Mouse (Mus musculus) activated CD4-positive, CD25-positive, alpha-beta regulatory T cell, adult 4 months (primary cell): ENCODE data around the gene Nphp1. TPM values are rescaled to one million over a fixed set of nuclear protein-coding genes. Genes with fewer than 3 reads are reported as not detected.

Experiments used
- polyA plus RNA-seq, 2 experiments: library from polyadenylated mRNA; unstranded; fragments of 100-300 nt; shearing (Covaris generic); gene quantifications; one replicate each; pipeline ENCODE4 v1.2.1; 2017

The Nphp1 gene
- polyA plus RNA-seq, 2 experiments from 2014 or later, result 0.24 TPM; not detected in 1

Other genes starting within 250 kb of the Nphp1 start
- gene Prom2, start 247.4 kb downstream of the Nphp1 start, polyA plus RNA-seq, result not detected
- gene Zfp661, start 201.8 kb downstream of the Nphp1 start, polyA plus RNA-seq, result 1 to 10 TPM; 1.5 to 2.1 TPM
- gene Mrps5, start 201.7 kb downstream of the Nphp1 start, polyA plus RNA-seq, result 10 to 100 TPM; 94.3 to 98.2 TPM
- gene Mal, start 132.2 kb downstream of the Nphp1 start, polyA plus RNA-seq, result not detected
- not detected for gene Mall, start 59.0 kb downstream of the Nphp1 start, polyA plus RNA-seq
- 10 to 100 TPM; 28.6 to 33.2 TPM for gene Mtln, start 3.6 kb upstream of the Nphp1 start, polyA plus RNA-seq
- gene Bub1, start 43.0 kb upstream of the Nphp1 start, polyA plus RNA-seq, result 1 to 10 TPM; 5.2 to 7.5 TPM
- gene Acoxl, start 50.0 kb upstream of the Nphp1 start, polyA plus RNA-seq, result under 1 TPM in 1 of 2 experiments, not detected in 1; 0.41 TPM